Mouse (Mus musculus): ENCODE results near the gene Vmn2r6.
"Not testable (repeated sequence)": the region's sequence is repeated elsewhere in the genome, so short reads cannot be mapped to it uniquely, and the experiment has no call there.

DNA sequence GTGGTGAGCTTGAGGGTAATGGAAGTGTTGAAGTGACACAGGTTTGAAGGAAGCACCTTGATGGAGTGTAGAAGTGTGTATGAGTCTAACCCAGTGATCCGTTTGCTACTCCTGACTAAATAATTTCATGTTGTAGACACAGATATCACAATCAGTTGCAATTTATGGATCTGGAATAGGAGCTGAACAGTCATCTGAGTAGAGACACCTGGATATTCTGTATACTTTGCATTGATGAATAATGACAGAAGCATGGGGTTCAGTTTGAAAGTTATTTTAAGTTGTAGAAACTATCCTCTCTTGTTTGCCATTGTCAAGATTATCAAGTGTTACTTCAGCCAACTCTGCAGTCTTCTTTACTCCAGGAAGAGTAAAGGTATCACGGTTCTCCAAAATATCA lies 55.9 kb downstream of the Vmn2r6 start, which contains the start of gene Vmn2r5:
- not testable (repeated sequence) for TF ChIP-seq CTCF (IDR thresholded peaks at IDR 0.05; ENCODE audit: low read depth); EP300 (optimal IDR thresholded peaks at IDR 0.05)
